Mouse (Mus musculus) MEL (cell line): Measurements from ENCODE around the gene Gm9837. TPM values are rescaled to one million over a fixed set of nuclear protein-coding genes. Genes with fewer than 3 reads are reported as not detected.

Experiments used
- DNase-seq: peaks from one replicate; pipeline ENCODE4 v3.0.0; 2011; ENCODE audit warnings: low read depth, low spot score
- H3K27ac ChIP-seq: 2 replicates; pipeline ENCODE4 v1.5.1; 2012; ENCODE audit warnings: low read depth, mild to moderate bottlenecking, control low read depth, low read length, moderate library complexity; ENCODE audit not compliant: control insufficient read depth
- H3K27me3 ChIP-seq, 2 experiments: fragments of 150-350 bp in 1 of 2; sonication (generic) in 1 of 2; 2 replicates each; pipeline ENCODE4 v1.6.1; 2012; ENCODE audit warnings: low read length in 2 of 2, mild to moderate bottlenecking in 2 of 2, improper control_type of control experiment in 1 of 2, moderate library complexity in 1 of 2; ENCODE audit not compliant: insufficient read depth in 2 of 2, control insufficient read depth in 1 of 2
- H3K36me3 ChIP-seq, 2 experiments: 2 replicates each; pipeline ENCODE4 v1.6.1; 2012 to 2014; ENCODE audit warnings: low read length in 2 of 2, improper control_type of control experiment in 1 of 2, inconsistent platforms in 1 of 2, mild to moderate bottlenecking in 1 of 2; ENCODE audit not compliant: insufficient read depth in 2 of 2, control insufficient read depth in 1 of 2
- H3K4me1 ChIP-seq, 2 experiments: fragments of 150-350 bp in 1 of 2; sonication (generic) in 1 of 2; 2 replicates each; pipeline ENCODE4 v1.6.1; 2012; ENCODE audit warnings: low read length in 2 of 2, improper control_type of control experiment in 1 of 2, mild to moderate bottlenecking in 1 of 2; ENCODE audit not compliant: insufficient read depth in 2 of 2, control insufficient read depth in 1 of 2
- H3K4me3 ChIP-seq, 2 experiments: fragments of 150-350 bp in 1 of 2; sonication (generic) in 1 of 2; 2 replicates each; pipeline ENCODE4 v1.5.1; 2012; ENCODE audit warnings: low read depth in 2 of 2, low read length in 2 of 2, mild to moderate bottlenecking in 2 of 2, moderate library complexity in 2 of 2, control low read depth in 1 of 2, improper control_type of control experiment in 1 of 2; ENCODE audit not compliant: control insufficient read depth in 1 of 2, insufficient read depth in 1 of 2
- H3K79me2 ChIP-seq: 2 replicates; pipeline ENCODE4 v1.6.1; 2012; ENCODE audit warnings: mild to moderate bottlenecking, low read length, moderate library complexity; ENCODE audit not compliant: control insufficient read depth, poor library complexity, insufficient read depth
- H3K9ac ChIP-seq: 2 replicates; pipeline ENCODE4 v1.6.1; 2012; ENCODE audit warnings: low read depth, mild to moderate bottlenecking, control low read depth, low read length, moderate library complexity; ENCODE audit not compliant: control insufficient read depth, poor library complexity, severe bottlenecking
- H3K9me3 ChIP-seq: fragments of 150-350 bp; sonication (generic); replicated peaks from 2 replicates; pipeline ENCODE4 v1.6.1; 2012; ENCODE audit warnings: mild to moderate bottlenecking, low read length, improper control_type of control experiment, moderate library complexity; ENCODE audit not compliant: insufficient read depth
- ELF1 ChIP-seq: IDR thresholded peaks from 2 replicates; pipeline ENCODE4 v1.6.1; 2014; ENCODE audit warnings: low read depth, mild to moderate bottlenecking, inconsistent platforms, low read length, improper control_type of control experiment, moderate library complexity
- EP300 ChIP-seq, 2 experiments: IDR thresholded peaks; 2 replicates each; pipeline ENCODE4 v1.6.1; 2011; ENCODE audit warnings: improper control_type of control experiment in 2 of 2, low read length in 2 of 2, low read depth in 1 of 2, mild to moderate bottlenecking in 1 of 2
- ETS1 ChIP-seq: IDR thresholded peaks from 2 replicates; pipeline ENCODE4 v1.6.1; 2012; ENCODE audit warnings: low read depth, mild to moderate bottlenecking, inconsistent platforms, low read length, improper control_type of control experiment, moderate library complexity
- GATA1 ChIP-seq: IDR thresholded peaks from 2 replicates; pipeline ENCODE4 v1.6.1; 2011; ENCODE audit warnings: low read depth, low read length, improper control_type of control experiment
- HCFC1 ChIP-seq: IDR thresholded peaks from 2 replicates; pipeline ENCODE4 v1.6.1; 2012; ENCODE audit warnings: low read depth, mild to moderate bottlenecking, inconsistent platforms, low read length, improper control_type of control experiment, moderate library complexity
- MAX ChIP-seq: IDR thresholded peaks from 2 replicates; pipeline ENCODE4 v1.6.1; 2011; ENCODE audit warnings: low read length, improper control_type of control experiment
- MEF2A ChIP-seq: IDR thresholded peaks from 2 replicates; pipeline ENCODE4 v1.6.1; 2014; ENCODE audit warnings: low read depth, mild to moderate bottlenecking, inconsistent platforms, low read length, improper control_type of control experiment; ENCODE audit not compliant: poor library complexity, insufficient replicate concordance, severe bottlenecking; ENCODE audit errors: extremely low read depth
- MYB ChIP-seq: IDR thresholded peaks from 2 replicates; pipeline ENCODE4 v1.6.1; 2011; ENCODE audit warnings: mild to moderate bottlenecking, low read depth, low read length, improper control_type of control experiment
- POLR2AphosphoS2 ChIP-seq: IDR thresholded peaks from 2 replicates; pipeline ENCODE4 v1.6.1; 2011; ENCODE audit warnings: low read length, improper control_type of control experiment
- POLR2AphosphoS5 ChIP-seq: IDR thresholded peaks from 2 replicates; pipeline ENCODE4 v1.6.1; 2012; ENCODE audit warnings: low read depth, borderline replicate concordance, mild to moderate bottlenecking, inconsistent platforms, low read length, moderate library complexity, mixed read lengths
- RAD21 ChIP-seq: IDR thresholded peaks from 2 replicates; pipeline ENCODE4 v1.6.1; 2011; ENCODE audit warnings: mild to moderate bottlenecking, low read depth, low read length, improper control_type of control experiment
- RCOR1 ChIP-seq: IDR thresholded peaks from 2 replicates; pipeline ENCODE4 v1.6.1; 2012; ENCODE audit warnings: low read depth, mild to moderate bottlenecking, inconsistent platforms, low read length, improper control_type of control experiment
- SMC3 ChIP-seq: IDR thresholded peaks from 2 replicates; pipeline ENCODE4 v1.6.1; 2011; ENCODE audit warnings: low read depth, low read length, improper control_type of control experiment
- TCF12 ChIP-seq: IDR thresholded peaks from 2 replicates; pipeline ENCODE4 v1.6.1; 2014; ENCODE audit warnings: low read depth, mild to moderate bottlenecking, inconsistent platforms, low read length, improper control_type of control experiment, moderate library complexity
- UBTF ChIP-seq: IDR thresholded peaks from 2 replicates; pipeline ENCODE4 v1.6.1; 2012; ENCODE audit warnings: low read depth, mild to moderate bottlenecking, inconsistent platforms, low read length, improper control_type of control experiment, moderate library complexity, borderline replicate concordance; ENCODE audit not compliant: insufficient read depth
- USF1 ChIP-seq: IDR thresholded peaks from 2 replicates; pipeline ENCODE4 v1.6.1; 2014; ENCODE audit warnings: low read depth, mild to moderate bottlenecking, inconsistent platforms, low read length, improper control_type of control experiment, moderate library complexity
- ZC3H11A ChIP-seq: IDR thresholded peaks from 2 replicates; pipeline ENCODE4 v1.6.1; 2012; ENCODE audit warnings: low read depth, mild to moderate bottlenecking, inconsistent platforms, low read length, improper control_type of control experiment
- ZKSCAN1 ChIP-seq: IDR thresholded peaks from 2 replicates; pipeline ENCODE4 v1.6.1; 2012; ENCODE audit warnings: low read depth, mild to moderate bottlenecking, inconsistent platforms, low read length, improper control_type of control experiment, moderate library complexity
- ZNF384 ChIP-seq: IDR thresholded peaks from 2 replicates; pipeline ENCODE4 v1.6.1; 2012; ENCODE audit warnings: low read depth, mild to moderate bottlenecking, inconsistent platforms, low read length, improper control_type of control experiment
- polyA plus RNA-seq, 2 experiments: library from polyadenylated mRNA; stranded (reverse) in 1 of 2; unstranded in 1 of 2; fragments of >175 nt in 1 of 2; fragments of >200 nt in 1 of 2; gene quantifications; 2 replicates each; pipeline versions ENCODE4 v1.2.1 to v1.2.4; 2012; ENCODE audit warnings: low replicate concordance in 2 of 2, low read depth in 1 of 2; ENCODE audit not compliant: insufficient read length in 2 of 2, insufficient read depth in 1 of 2, missing spikeins in 1 of 2
- total RNA-seq: library from RNA; depleted of rRNA; stranded (reverse); fragments of 300-350 nt; gene quantifications from 2 replicates; pipeline ENCODE4 v1.2.3, GENCODE M21; 2012

Gene Gm9837
- total and polyA plus RNA-seq, 3 experiments = not detected

DNA sequence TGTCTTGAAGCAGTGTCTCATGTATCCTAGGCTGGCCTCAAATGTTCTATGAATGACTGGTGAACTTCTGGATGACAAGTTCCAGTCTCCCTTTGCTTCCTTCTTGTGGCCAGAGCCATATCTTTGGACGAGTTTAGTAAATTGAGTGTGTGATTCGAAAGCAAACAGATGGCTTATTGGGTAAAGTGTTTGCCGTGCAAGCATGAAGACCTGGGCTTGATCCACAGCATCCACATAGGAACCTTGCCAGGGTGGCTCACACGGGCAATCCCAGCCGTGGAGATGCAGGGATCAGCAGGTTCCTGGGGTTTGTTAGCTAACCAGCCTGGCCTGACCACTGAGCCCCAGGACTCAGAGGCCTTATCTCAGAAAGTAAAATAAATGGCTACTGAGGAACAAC lies 17.2 kb downstream of the Gm9837 start:
- no peak overlapping the region for H3K4me3 ChIP-seq
- no peaks in the 10 kb centered on the region for H3K36me3 ChIP-seq
- peaks cover 31 to 36% of the 10 kb centered on the region in 2 experiments for H3K27me3 ChIP-seq
- H3K4me1 ChIP-seq = no peaks in the 10 kb centered on the region
- DNase-seq = no peak
- H3K79me2 ChIP-seq = no peaks in the 10 kb centered on the region
- no peaks in the 10 kb centered on the region for H3K9me3 ChIP-seq
- TF ChIP-seq SMC3 = no peak
- TF ChIP-seq ZNF384 = no peak
- no peak for TF ChIP-seq RCOR1
- no peak for TF ChIP-seq MAX
- TF ChIP-seq POLR2AphosphoS5 = no peak
- TF ChIP-seq POLR2AphosphoS2 = no peak
- no peak for TF ChIP-seq TCF12
- TF ChIP-seq MEF2A = no peak
- TF ChIP-seq ELF1 = no peak
- no peak for TF ChIP-seq RAD21
- TF ChIP-seq UBTF = no peak
- TF ChIP-seq GATA1 = no peak
- TF ChIP-seq USF1 = no peak
- no peak for TF ChIP-seq ETS1
- no peak for TF ChIP-seq ZKSCAN1
- TF ChIP-seq EP300 (IDR thresholded peaks at IDR 0.05; ENCODE audit: low read depth in 1 of 2, low read length in 2 of 2) = no peak
- TF ChIP-seq MYB = no peak
- no peak overlapping the region for H3K9ac ChIP-seq
- H3K27ac ChIP-seq = no peak overlapping the region

DNA sequence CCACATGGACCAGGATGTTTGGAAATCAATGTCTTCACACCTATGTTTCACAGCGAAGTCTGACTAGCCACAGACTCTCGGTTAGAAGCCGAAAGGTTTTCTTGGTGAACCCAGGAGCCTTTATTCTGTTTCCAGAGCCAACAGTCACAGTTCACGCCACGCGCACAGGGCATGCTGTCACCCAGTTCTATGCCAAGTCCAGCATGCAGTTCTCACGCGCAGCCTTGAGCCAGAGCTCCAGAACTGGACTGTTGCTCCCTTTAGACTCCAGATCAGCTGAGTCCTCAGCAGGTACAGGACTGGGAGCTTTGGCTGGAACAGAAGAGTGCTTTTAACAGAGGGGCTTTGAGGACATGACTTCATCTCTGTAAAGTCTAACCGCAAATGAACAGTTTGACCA lies 17.9 kb downstream of the Gm9837 start:
- H3K79me2 ChIP-seq = no peaks in the 10 kb centered on the region

More for the DNA sequence above, 17.9 kb downstream of the Gm9837 start:
- no peak for TF ChIP-seq MYB
- no peak for TF ChIP-seq HCFC1
- TF ChIP-seq ZC3H11A = no peak
- no peak for TF ChIP-seq EP300 (IDR thresholded peaks at IDR 0.05; ENCODE audit: low read depth in 1 of 2, low read length in 2 of 2)
- TF ChIP-seq ZKSCAN1 = no peak
- no peak for TF ChIP-seq ELF1
- Histone ChIP-seq H3K9me3 (no peaks in the 10 kb centered on the region), H3K36me3 (no peaks in the 10 kb centered on the region), H3K27ac (no peak overlapping the region), H3K27me3 (peaks cover 31 to 36% of the 10 kb centered on the region in 2 experiments), H3K4me3 (no peak overlapping the region), H3K4me1 (no peaks in the 10 kb centered on the region), H3K9ac (no peak overlapping the region)
- DNase-seq = no peak
